Mouse (Mus musculus) olfactory bulb, adult 2 months (tissue): ENCODE measurements at regions not wholly inside any gene's neighbourhood (a gene's known extent, or its start where the extent isn't known, plus 50 kb on each side); places are given as distances from the start of the nearest gene placed in this dataset.

Experiments used
- CTCF ChIP-seq: fragments of 200-500 bp; IDR thresholded peaks from 2 replicates; pipeline ENCODE4 v1.5.1; 2012; ENCODE audit warnings: low read depth, mild to moderate bottlenecking, low read length, moderate library complexity; ENCODE audit not compliant: insufficient read depth
- POLR2A ChIP-seq: fragments of 200-500 bp; IDR thresholded peaks from 2 replicates; pipeline ENCODE4 v1.6.1; 2012; ENCODE audit warnings: mild to moderate bottlenecking, low read depth, low read length, moderate library complexity; ENCODE audit not compliant: insufficient read depth

DNA sequence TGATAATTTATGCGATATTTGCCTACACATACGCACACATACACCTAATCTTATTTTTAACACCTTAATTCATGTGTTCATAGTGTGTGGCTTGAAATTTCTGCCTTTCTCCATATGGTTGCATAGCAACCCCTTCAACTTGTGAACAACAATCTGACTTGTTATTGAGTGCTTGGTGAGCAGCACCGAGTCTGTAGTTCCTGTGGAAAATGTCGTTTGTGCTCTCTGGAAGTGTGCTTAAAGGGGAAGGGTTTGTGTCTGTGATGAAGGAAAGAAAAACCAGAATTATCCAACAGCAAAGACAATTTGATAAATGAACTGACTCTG is 85.7 kb upstream of the Mettl25 start:
- no peak for TF ChIP-seq CTCF
- no peak for TF ChIP-seq POLR2A
